Mouse (Mus musculus): ENCODE measurements at regions not wholly inside any gene's neighbourhood (a gene's known extent, or its start where the extent isn't known, plus 50 kb on each side); places are given as distances from the start of the nearest gene placed in this dataset.
"Not testable (repeated sequence)": the region's sequence is repeated elsewhere in the genome, so short reads cannot be mapped to it uniquely, and the experiment has no call there.

- DNase-seq: no peak
Measured at GRCm38 (mm10) chr14:58321234-58321633, 250.9 kb downstream of the Fgf9 start.

DNA sequence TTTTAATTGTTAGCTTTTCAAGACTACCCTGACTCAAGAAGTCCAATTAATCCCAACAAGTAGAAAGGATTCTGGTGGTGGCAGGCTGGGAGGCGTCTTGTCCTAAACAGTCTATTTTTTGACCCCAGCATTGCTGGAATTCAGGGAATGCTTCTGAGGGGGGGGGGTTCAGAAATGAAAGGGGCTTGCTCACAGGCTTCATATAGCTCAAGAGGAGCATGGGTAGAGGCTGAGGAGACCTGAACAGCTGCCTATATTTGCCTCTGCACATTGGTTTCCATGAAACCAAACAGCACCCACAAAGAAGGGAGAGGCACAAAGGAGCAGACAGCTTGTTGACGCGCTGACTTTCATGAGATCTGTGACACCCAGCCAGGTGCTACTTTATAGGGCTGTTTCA is 247.3 kb downstream of the Fgf9 start:
- no peak for DNase-seq

GRCm38 (mm10) chr14:58317231-58317630 is 246.9 kb downstream of the Fgf9 start:
- no peak for DNase-seq

GRCm38 (mm10) chr14:58307695-58308094 is 237.3 kb downstream of the Fgf9 start:
- no peak for DNase-seq

GRCm38 (mm10) chr14:58306832-58307521 is 236.6 kb downstream of the Fgf9 start:
- DNase-seq: no peak

- DNase-seq: no peak
Measured at GRCm38 (mm10) chr14:58300411-58300887, 230.1 kb downstream of the Fgf9 start.

DNA sequence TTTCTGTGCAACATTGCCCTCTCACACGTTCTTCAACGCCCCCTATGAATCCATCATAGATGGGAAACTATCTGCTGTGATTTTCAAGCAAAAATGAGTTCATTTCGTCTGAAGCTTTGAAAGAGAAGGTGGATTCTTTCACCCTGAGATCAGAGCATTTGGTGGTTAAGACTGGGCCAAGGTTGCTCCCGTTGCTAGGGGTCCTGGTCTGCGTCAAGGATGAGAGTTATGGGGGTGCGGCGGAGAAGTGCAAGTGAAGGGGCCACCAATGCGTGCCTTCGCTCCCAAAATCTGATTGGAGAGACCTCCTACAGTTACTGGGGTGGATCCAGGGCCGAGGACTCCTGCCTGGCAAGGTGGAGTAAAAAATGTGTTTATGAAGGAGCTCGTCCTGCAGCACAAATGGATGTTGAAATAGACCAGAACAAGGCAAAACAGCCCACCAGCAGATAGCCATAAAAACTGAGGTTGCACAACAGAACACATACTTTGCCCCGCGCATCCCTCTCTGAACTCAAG is 215.7 kb downstream of the Fgf9 start:
- DNase-seq: no peak

DNA sequence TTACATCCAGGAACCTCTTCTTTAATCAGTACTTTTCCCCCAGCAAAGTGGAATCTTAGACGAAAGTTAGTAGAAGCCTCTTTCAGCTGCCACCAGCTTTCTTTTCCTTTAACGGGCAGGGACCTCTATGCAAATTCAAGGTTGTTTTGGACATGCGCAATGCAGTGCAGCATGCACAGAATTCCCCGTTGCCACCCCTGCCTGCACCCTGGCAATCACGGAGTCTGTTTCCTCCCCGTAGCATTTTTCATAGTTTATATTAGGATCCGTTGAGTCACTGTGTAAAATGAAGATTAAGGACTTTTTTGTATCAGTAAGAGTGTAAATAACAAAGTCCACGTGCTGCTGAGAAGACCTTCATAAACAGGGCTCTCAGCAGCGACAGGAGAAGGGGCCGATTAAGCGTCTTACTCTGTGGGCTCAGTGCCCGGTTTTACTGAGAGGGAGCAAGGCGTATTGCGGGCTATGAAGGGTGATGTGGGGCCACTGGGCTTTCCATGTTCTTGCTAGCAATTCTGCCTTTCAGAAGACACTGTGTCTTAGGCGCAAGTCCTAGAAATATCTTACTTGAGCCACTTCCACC is 212.5 kb downstream of the Fgf9 start:
- no peak for DNase-seq

GRCm38 (mm10) chr14:58282264-58282663 is 211.9 kb downstream of the Fgf9 start:
- DNase-seq: no peak

DNA sequence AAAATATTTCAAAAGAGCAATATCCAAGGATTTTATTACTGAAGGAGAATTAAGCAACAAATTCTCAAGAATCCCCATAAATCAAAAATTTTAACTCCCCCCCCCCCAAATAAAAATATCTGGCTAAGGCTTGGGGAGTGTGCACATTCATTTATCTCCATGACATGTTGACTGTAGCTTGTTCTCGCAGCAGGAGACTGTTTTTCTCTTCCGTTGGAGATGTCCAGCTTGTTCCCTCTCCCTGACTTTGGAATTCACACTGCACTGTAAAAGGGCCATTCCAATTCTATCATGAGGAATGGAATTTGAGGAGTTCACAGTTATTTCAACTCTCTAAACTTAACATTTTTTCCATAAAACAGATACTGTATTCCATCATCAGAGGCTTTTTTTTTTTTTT is 204.1 kb downstream of the Fgf9 start:
- not testable (repeated sequence) for DNase-seq

DNA sequence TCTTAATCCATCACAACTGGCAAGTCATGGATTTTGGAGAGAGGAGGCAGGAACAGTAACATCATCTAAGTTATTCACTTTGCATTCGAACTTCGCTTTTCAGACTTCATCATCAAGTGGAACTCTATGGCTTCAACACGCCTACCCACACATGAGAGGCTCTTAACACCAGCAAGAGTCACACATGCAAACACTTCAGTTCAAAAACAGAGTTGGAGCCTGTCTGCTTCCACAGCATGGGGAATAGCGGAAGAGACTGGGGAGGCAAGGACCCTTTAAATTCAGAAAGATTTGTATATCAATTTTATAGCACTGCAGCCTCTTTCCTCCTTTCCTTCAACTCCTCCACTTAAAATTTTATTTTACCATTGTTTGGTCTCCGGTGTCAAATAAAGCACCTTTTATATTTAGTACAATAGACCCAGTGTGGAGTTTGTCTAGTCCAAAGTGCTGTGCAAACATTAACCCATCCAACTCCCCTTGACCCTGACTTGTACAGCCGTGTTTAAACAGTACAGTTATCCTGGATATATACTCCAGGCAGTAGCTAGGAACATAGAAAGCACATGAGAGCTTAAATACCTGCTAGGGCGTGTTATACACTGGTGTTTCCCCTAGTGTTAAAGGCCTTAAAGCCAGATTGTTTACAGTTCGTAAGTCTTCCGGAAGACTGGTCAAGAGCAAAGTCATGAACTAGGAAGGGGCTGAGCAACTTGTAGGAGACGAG is 203.5 kb downstream of the Fgf9 start:
- no peak for DNase-seq

DNA sequence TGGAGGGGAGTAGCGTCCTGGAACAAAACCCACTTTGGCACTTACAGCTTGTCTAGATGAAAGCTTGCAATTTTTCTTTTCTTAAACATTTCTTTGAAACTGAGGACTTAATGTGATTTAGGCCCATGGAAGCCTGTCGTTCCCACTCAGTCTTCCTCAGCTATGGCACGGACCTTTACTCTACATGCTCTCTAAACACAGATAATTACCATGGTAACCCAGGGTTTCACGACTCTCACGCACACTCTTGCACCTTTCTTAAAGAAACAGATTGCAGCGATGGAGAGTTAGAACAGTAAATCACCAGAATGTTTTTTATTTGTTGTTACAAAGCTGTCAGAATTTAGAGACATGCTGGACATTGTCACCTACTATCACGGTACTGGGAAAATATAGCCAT is 195.0 kb downstream of the Fgf9 start:
- DNase-seq: no peak

GRCm38 (mm10) chr14:58264401-58264800 is 194.1 kb downstream of the Fgf9 start:
- DNase-seq: no peak

DNA sequence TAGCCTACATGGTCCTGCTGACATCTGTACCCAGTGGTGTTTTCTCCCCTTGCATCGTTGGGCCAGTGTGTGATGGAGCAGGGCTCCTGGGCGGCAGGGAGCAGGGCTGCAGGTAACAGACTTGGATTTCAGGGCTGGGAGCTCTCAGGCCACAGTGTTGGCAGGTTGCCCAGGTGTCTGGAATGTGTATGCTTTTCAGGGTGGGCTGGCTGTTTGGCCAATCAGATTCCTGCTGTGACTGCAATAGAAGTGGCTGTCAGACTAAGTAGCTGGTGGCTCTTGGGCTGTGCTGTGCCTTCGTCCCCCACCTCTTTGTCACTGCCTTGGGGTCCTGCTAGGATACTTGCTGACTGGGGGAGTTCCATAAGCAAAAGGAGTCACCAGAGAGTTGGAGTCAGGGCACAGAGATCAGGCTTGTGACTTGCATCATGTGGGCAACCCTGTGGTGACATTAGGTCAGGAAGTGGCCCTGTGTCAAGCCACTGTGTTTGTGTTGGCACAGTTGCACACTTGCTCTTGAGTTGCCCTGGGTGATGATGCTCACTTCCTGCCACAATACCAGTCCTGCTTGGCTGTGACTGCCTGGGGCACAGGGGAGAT is 183.1 kb downstream of the Fgf9 start:
- peak; percentile 20 for DNase-seq

DNA sequence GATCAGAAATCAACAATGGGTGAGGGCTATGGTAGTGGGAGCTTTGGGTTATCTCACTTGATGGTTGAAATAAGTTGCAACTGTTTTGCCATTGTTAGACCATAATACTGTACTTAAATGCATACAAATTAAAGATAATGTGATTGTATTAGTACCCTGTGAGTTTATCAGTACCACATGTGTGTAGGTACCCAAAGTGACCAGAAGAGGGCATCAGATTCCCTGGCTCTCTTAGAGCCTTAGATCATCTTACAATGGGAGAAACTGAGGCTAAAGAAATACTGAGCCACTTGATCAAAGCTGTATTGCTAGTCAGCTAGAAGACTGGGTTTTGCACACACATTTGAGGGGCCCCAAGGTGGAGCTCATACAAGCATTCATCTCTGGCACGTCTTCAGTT is 155.5 kb downstream of the Fgf9 start:
- DNase-seq: no peak

GRCm38 (mm10) chr14:58224419-58224818 is 154.1 kb downstream of the Fgf9 start:
- DNase-seq: no peak

- no peak for DNase-seq
Measured at GRCm38 (mm10) chr14:58208401-58208800, 138.1 kb downstream of the Fgf9 start.

DNA sequence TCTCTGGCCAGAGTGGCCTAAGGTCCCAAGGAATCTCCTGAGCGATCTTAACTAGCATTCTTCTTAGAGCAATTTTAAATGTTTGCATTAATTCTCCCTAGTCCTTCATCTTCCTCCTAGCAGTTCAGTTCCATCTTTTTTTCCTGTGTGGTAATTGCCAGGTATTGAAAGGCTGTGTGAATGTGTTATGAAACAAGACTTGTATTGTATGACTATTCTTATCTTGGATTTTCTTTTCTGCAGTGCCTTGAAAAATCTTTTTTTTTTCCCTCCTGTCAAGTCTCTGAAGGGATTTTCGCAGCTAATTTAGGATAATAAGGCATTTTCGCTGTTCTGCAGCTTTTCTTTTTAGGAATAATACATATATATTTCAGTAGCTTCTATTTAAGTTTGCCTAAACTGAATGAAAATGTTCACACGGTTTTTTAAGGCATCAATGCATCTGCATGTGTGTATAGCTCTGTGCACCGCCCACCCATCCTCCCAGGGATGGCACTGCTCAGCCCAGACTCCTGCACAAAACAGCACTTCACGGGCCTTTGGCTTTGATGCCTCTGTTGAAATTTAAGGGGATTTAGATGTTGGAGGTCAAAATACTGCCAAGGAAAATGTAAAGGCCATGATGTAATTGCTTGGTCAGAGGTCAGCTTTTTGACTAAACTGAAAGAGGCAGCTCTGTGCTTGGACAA is 132.4 kb downstream of the Fgf9 start:
- DNase-seq: peak; percentile 47

- DNase-seq: no peak
Measured at GRCm38 (mm10) chr14:58189948-58190347, 119.6 kb downstream of the Fgf9 start.

DNA sequence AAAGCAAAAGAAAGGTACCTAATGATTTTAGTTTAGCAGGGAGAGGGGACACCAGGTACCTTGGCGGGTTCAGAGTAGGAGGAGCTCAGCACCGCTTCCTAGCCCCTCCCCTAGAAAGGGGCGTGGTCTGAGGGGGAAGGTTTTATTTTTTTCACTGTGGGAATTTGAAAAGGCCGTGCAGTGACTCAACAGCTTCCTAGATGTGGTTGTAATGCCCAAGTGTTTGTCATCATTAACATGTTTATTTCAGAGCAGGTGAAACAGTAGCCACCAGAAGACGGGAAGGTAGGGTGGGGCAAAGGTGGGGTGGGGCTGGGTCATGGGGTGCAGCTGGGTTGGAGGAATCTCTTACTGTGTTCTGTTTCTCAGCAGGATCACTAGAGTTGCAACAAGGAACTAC is 112.5 kb downstream of the Fgf9 start:
- no peak for DNase-seq

- no peak for DNase-seq
Measured at GRCm38 (mm10) chr14:58180724-58181123, 110.4 kb downstream of the Fgf9 start.

- DNase-seq: no peak
Measured at GRCm38 (mm10) chr14:58175651-58176363, 105.5 kb downstream of the Fgf9 start.

Data from embryo, embryonic 11 days (tissue).